Mouse (Mus musculus) lung, adult 2 months (tissue): ENCODE measurements around the gene Celsr3.

Experiments
- CTCF ChIP-seq: fragments of 200-500 bp; IDR thresholded peaks from 2 replicates; pipeline ENCODE4 v1.5.1; 2011; ENCODE audit warnings: mild to moderate bottlenecking, low read length, control low read depth; ENCODE audit not compliant: insufficient read depth
- POLR2A ChIP-seq: fragments of 200-500 bp; IDR thresholded peaks from 2 replicates; pipeline ENCODE4 v1.6.1; 2011; ENCODE audit warnings: low read depth, mild to moderate bottlenecking, control low read depth, low read length, borderline replicate concordance; ENCODE audit errors: extremely low read depth

DNA sequence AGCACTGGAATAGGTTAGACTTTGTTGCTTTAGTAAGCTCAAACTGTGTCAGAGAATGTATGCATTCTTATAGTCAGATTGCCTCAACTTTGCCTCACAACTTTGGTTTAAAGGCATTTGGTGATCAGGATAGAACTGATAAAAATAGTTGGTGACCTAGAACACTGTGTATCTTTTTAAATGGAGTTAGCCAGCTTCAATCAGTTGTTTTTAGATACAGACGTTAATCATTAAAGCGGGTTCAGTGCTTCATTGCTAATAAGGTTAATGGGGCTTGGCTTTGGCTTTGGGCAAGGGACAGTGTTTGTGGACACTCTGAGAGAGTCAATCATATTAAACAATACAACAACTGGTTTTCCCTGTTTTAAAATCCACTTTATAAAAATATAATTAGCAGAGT, 30.8 kb upstream of the Celsr3 start:
- TF ChIP-seq POLR2A (no peak), CTCF (no peak)
